Mouse (Mus musculus) forelimb bud, embryonic 11.5 days (tissue): ENCODE measurements around the gene Cdk5r1.

Experiments
- DNase-seq: peaks from one replicate; pipeline ENCODE4 v3.0.0-alpha.2; 2012; ENCODE audit warnings: low read depth, low spot score

The Cdk5r1 gene

GRCm38 (mm10) chr11:80479906-80480866, 3.4 kb downstream of the Cdk5r1 start:
- DNase-seq = no peak

GRCm38 (mm10) chr11:80481409-80482050, 4.7 kb downstream of the Cdk5r1 start:
- DNase-seq = no peak

- no peak for DNase-seq
Measured at GRCm38 (mm10) chr11:80482347-80482746, 5.5 kb downstream of the Cdk5r1 start.

GRCm38 (mm10) chr11:80482921-80483320, 6.1 kb downstream of the Cdk5r1 start:
- DNase-seq = no peak

- DNase-seq = no peak
Measured at GRCm38 (mm10) chr11:80483536-80484067, 6.8 kb downstream of the Cdk5r1 start.

GRCm38 (mm10) chr11:80484191-80484791, 7.5 kb downstream of the Cdk5r1 start:
- DNase-seq = no peak

GRCm38 (mm10) chr11:80485120-80485551, 8.3 kb downstream of the Cdk5r1 start:
- DNase-seq = no peak

- no peak for DNase-seq
Measured at GRCm38 (mm10) chr11:80485622-80486206, 8.9 kb downstream of the Cdk5r1 start.

GRCm38 (mm10) chr11:80487904-80488587, 11.2 kb downstream of the Cdk5r1 start:
- no peak for DNase-seq

GRCm38 (mm10) chr11:80489172-80489881, 12.5 kb downstream of the Cdk5r1 start:
- no peak for DNase-seq

GRCm38 (mm10) chr11:80489882-80490196, 13.0 kb downstream of the Cdk5r1 start:
- no peak for DNase-seq

GRCm38 (mm10) chr11:80490831-80491230, 14.0 kb downstream of the Cdk5r1 start:
- no peak for DNase-seq

- no peak for DNase-seq
Measured at GRCm38 (mm10) chr11:80493186-80493585, 16.4 kb downstream of the Cdk5r1 start.

- no peak for DNase-seq
Measured at GRCm38 (mm10) chr11:80494852-80495251, 18.0 kb downstream of the Cdk5r1 start.

GRCm38 (mm10) chr11:80495972-80496371, 19.1 kb downstream of the Cdk5r1 start:
- DNase-seq = no peak

- no peak for DNase-seq
Measured at GRCm38 (mm10) chr11:80496640-80497039, 19.8 kb downstream of the Cdk5r1 start.

GRCm38 (mm10) chr11:80497225-80497919, 20.5 kb downstream of the Cdk5r1 start:
- DNase-seq = no peak

- no peak for DNase-seq
Measured at GRCm38 (mm10) chr11:80498328-80499070, 21.7 kb downstream of the Cdk5r1 start.

GRCm38 (mm10) chr11:80499550-80499952, 22.7 kb downstream of the Cdk5r1 start:
- DNase-seq = no peak
